Mouse (Mus musculus) stomach, embryonic 15.5 days (tissue): ENCODE measurements around the gene Med13l. TPM values are rescaled to one million over a fixed set of nuclear protein-coding genes. Genes with fewer than 3 reads are reported as not detected.

Experiments
- ATAC-seq: fragments of 200-750 bp; cut with Nextera tagmentation; 2 replicates; pipeline ENCODE4 v1.8.0; 2017; ENCODE audit warnings: low read depth, moderate number of reproducible peaks, moderate TSS enrichment; ENCODE audit not compliant: insufficient read depth, low FRiP score
- H3K27ac ChIP-seq: fragments of 300-500 bp; sonication (generic); 2 replicates; pipeline ENCODE4 v1.5.1; 2015; ENCODE audit warnings: mild to moderate bottlenecking, inconsistent platforms
- H3K27me3 ChIP-seq: fragments of 300-500 bp; sonication (generic); replicated peaks from 2 replicates; pipeline ENCODE4 v1.6.1; 2015; ENCODE audit warnings: inconsistent platforms
- H3K36me3 ChIP-seq: fragments of 300-500 bp; sonication (generic); 2 replicates; pipeline ENCODE4 v1.6.1; 2015; ENCODE audit warnings: inconsistent platforms
- H3K4me1 ChIP-seq: fragments of 300-500 bp; sonication (generic); 2 replicates; pipeline ENCODE4 v1.6.1; 2015; ENCODE audit warnings: inconsistent platforms
- H3K4me2 ChIP-seq: fragments of 300-500 bp; sonication (generic); 2 replicates; pipeline ENCODE4 v1.6.1; 2015; ENCODE audit warnings: mild to moderate bottlenecking, inconsistent platforms
- H3K4me3 ChIP-seq: fragments of 300-500 bp; sonication (generic); replicated peaks from 2 replicates; pipeline ENCODE4 v1.5.1; 2015; ENCODE audit warnings: inconsistent platforms
- H3K9ac ChIP-seq: fragments of 300-500 bp; sonication (generic); 2 replicates; pipeline ENCODE4 v1.6.1; 2015; ENCODE audit warnings: inconsistent platforms
- H3K9me3 ChIP-seq: fragments of 300-500 bp; sonication (generic); 2 replicates; pipeline ENCODE4 v1.6.1; 2016; ENCODE audit warnings: inconsistent platforms
- WGBS: fragments of 180-500 bp; shearing (Covaris S2); methylation state at CpG from one replicate; pipeline ENCODE4 v1.1.7; 2015; 5-methylcytosine and 5-hydroxymethylcytosine counted together
- polyA plus RNA-seq: library from polyadenylated mRNA; unstranded; fragments of >200 nt; fragmentation: Nextera tagmentation; extraction: Ambion mirVana; gene quantifications from 2 replicates; pipeline ENCODE4 v1.2.1, GENCODE M21; 2015

Med13l gene
- polyA plus RNA-seq, 1 experiment from 2014 or later: 11.5 TPM

GRCm38 (mm10) chr5:118708215-118708949, 147.9 kb downstream of the Med13l start:
- Histone ChIP-seq H3K36me3 (no peaks in the 10 kb centered on the region), H3K27ac (no peak overlapping the region), H3K9me3 (no peaks in the 10 kb centered on the region), H3K4me2 (no peak overlapping the region), H3K4me3 (no peak overlapping the region), H3K4me1 (peaks cover 17% of the 10 kb centered on the region; the same call in 1 of the 2 replicates), H3K27me3 (no peaks in the 10 kb centered on the region), H3K9ac (no peak overlapping the region)
- WGBS: 58% methylated on average over 16 of the region's 16 CpGs
- ATAC-seq: peak; percentile 49

GRCm38 (mm10) chr5:118709847-118710251, 149.4 kb downstream of the Med13l start:
- Histone ChIP-seq H3K4me1 (peaks cover 14% of the 10 kb centered on the region; the same call in 1 of the 2 replicates), H3K9ac (no peak overlapping the region), H3K27me3 (no peaks in the 10 kb centered on the region), H3K27ac (no peak overlapping the region), H3K9me3 (no peaks in the 10 kb centered on the region), H3K4me2 (no peak overlapping the region), H3K4me3 (no peak overlapping the region), H3K36me3 (no peaks in the 10 kb centered on the region)
- 65% methylated on average over 7 of the region's 7 CpGs for WGBS
- ATAC-seq: no peak

- H3K4me3 ChIP-seq: no peak overlapping the region
- WGBS: 87% methylated on average over 7 of the region's 7 CpGs
- no peaks in the 10 kb centered on the region for H3K9me3 ChIP-seq
These were observed 155.0 kb downstream of the Med13l start for GRCm38 (mm10) chr5:118715518-118715917.

GRCm38 (mm10) chr5:118716295-118717271, 156.1 kb downstream of the Med13l start:
- Histone ChIP-seq H3K4me3 (no peak overlapping the region), H3K9me3 (no peaks in the 10 kb centered on the region), H3K36me3 (no peaks in the 10 kb centered on the region), H3K27me3 (no peaks in the 10 kb centered on the region), H3K4me1 (no peaks in the 10 kb centered on the region), H3K9ac (no peak overlapping the region), H3K27ac (no peak overlapping the region), H3K4me2 (no peak overlapping the region)
- WGBS: 47% methylated on average over 14 of the region's 14 CpGs
- no peak for ATAC-seq

More at GRCm38 (mm10) chr5:118715518-118715917, 155.0 kb downstream of the Med13l start:
- Histone ChIP-seq H3K27ac (no peak overlapping the region), H3K4me1 (no peaks in the 10 kb centered on the region), H3K27me3 (no peaks in the 10 kb centered on the region), H3K9ac (no peak overlapping the region), H3K36me3 (no peaks in the 10 kb centered on the region), H3K4me2 (no peak overlapping the region)
- no peak for ATAC-seq

- H3K4me2 ChIP-seq: no peak overlapping the region
- no peak overlapping the region for H3K4me3 ChIP-seq
- H3K4me1 ChIP-seq: no peaks in the 10 kb centered on the region
- 78% methylated on average over 10 of the region's 10 CpGs for WGBS
- H3K36me3 ChIP-seq: no peaks in the 10 kb centered on the region
- no peak for ATAC-seq
- no peaks in the 10 kb centered on the region for H3K9me3 ChIP-seq
- H3K27me3 ChIP-seq: no peaks in the 10 kb centered on the region
- no peak overlapping the region for H3K27ac ChIP-seq
- H3K9ac ChIP-seq: no peak overlapping the region
These were observed 157.0 kb downstream of the Med13l start for GRCm38 (mm10) chr5:118717456-118717855.

- WGBS: 82% methylated on average over 6 of the region's 6 CpGs
- Histone ChIP-seq H3K4me1 (no peaks in the 10 kb centered on the region), H3K9me3 (no peaks in the 10 kb centered on the region), H3K36me3 (no peaks in the 10 kb centered on the region), H3K27me3 (no peaks in the 10 kb centered on the region), H3K9ac (no peak overlapping the region), H3K27ac (no peak overlapping the region), H3K4me3 (no peak overlapping the region), H3K4me2 (no peak overlapping the region)
- ATAC-seq: no peak
These were observed 157.6 kb downstream of the Med13l start for GRCm38 (mm10) chr5:118718070-118718469.

GRCm38 (mm10) chr5:118721416-118721815, 160.9 kb downstream of the Med13l start:
- no peak for ATAC-seq
- H3K4me2 ChIP-seq: no peak overlapping the region
- no peak overlapping the region for H3K4me3 ChIP-seq
- peaks cover 4% of the 10 kb centered on the region; the same call in 1 of the 2 replicates for H3K36me3 ChIP-seq
- no peaks in the 10 kb centered on the region for H3K27me3 ChIP-seq
- 82% methylated on average over 12 of the region's 12 CpGs for WGBS
- H3K9ac ChIP-seq: no peak overlapping the region
- H3K27ac ChIP-seq: no peak overlapping the region
- H3K4me1 ChIP-seq: no peaks in the 10 kb centered on the region
- H3K9me3 ChIP-seq: no peaks in the 10 kb centered on the region

- H3K4me2 ChIP-seq: no peak overlapping the region
- no peak for ATAC-seq
- H3K9me3 ChIP-seq: no peaks in the 10 kb centered on the region
- H3K36me3 ChIP-seq: peaks cover 4% of the 10 kb centered on the region; the same call in 1 of the 2 replicates
- no peaks in the 10 kb centered on the region for H3K4me1 ChIP-seq
- H3K27ac ChIP-seq: no peak overlapping the region
- no peaks in the 10 kb centered on the region for H3K27me3 ChIP-seq
- H3K4me3 ChIP-seq: no peak overlapping the region
- no peak overlapping the region for H3K9ac ChIP-seq
- WGBS: 85% methylated on average over 5 of the region's 5 CpGs
These were observed 161.4 kb downstream of the Med13l start for GRCm38 (mm10) chr5:118721848-118722247.

- H3K4me3 ChIP-seq: no peak overlapping the region
- H3K4me1 ChIP-seq: no peaks in the 10 kb centered on the region
- no peaks in the 10 kb centered on the region for H3K9me3 ChIP-seq
- no peak overlapping the region for H3K27ac ChIP-seq
- H3K9ac ChIP-seq: no peak overlapping the region
- WGBS: 84% methylated on average over 3 of the region's 3 CpGs
- peaks cover 4% of the 10 kb centered on the region; the same call in 1 of the 2 replicates for H3K36me3 ChIP-seq
- H3K4me2 ChIP-seq: no peak overlapping the region
- no peaks in the 10 kb centered on the region for H3K27me3 ChIP-seq
- ATAC-seq: no peak
These were observed 162.0 kb downstream of the Med13l start for GRCm38 (mm10) chr5:118722456-118722855.

GRCm38 (mm10) chr5:118725425-118725824, 164.9 kb downstream of the Med13l start:
- no peak for ATAC-seq
- WGBS: 72% methylated on average over 6 of the region's 6 CpGs

GRCm38 (mm10) chr5:118725886-118726505, 165.5 kb downstream of the Med13l start:
- peak; percentile 35; the same call in 1 of the 2 replicates for ATAC-seq
- no peaks in the 10 kb centered on the region for H3K9me3 ChIP-seq
- H3K27ac ChIP-seq: no peak overlapping the region
- no peaks in the 10 kb centered on the region for H3K4me1 ChIP-seq
- WGBS: 63% methylated on average over 10 of the region's 10 CpGs
- H3K4me2 ChIP-seq: no peak overlapping the region
- no peak overlapping the region for H3K4me3 ChIP-seq
- no peak overlapping the region for H3K9ac ChIP-seq
- H3K36me3 ChIP-seq: peaks cover 26% of the 10 kb centered on the region
- no peaks in the 10 kb centered on the region for H3K27me3 ChIP-seq

More at GRCm38 (mm10) chr5:118725425-118725824, 164.9 kb downstream of the Med13l start:
- Histone ChIP-seq H3K36me3 (peaks cover 21% of the 10 kb centered on the region), H3K27me3 (no peaks in the 10 kb centered on the region), H3K9me3 (no peaks in the 10 kb centered on the region), H3K27ac (no peak overlapping the region), H3K4me1 (no peaks in the 10 kb centered on the region), H3K9ac (no peak overlapping the region), H3K4me3 (no peak overlapping the region), H3K4me2 (no peak overlapping the region)
